Mouse (Mus musculus) heart, postnatal 14 days (tissue): Measurements from ENCODE around the gene Qk. TPM values are rescaled to one million over a fixed set of nuclear protein-coding genes. Genes with fewer than 3 reads are reported as not detected.

ENCODE experiments used
- DNase-seq, 2 experiments: peaks; one replicate each; pipeline ENCODE4 v3.0.0; 2021 to 2022
- intact Hi-C: fragments of 180-260 bp; cut with DNase I; formaldehyde crosslinking; loops from one replicate; pipeline ENCODE4 v1.15.1; 2025
- total RNA-seq, 2 experiments: library from RNA; stranded (reverse); gene quantifications; 2 replicates each; pipeline ENCODE4 v1.2.3; 2021

The Qk gene
- total RNA-seq, 2 experiments from 2014 or later = 417 to 428 TPM

GRCm38 (mm10) chr17:10328544-10329100, 9.0 kb upstream of the Qk start:
- intact Hi-C loops = loop anchor here (10.0 kb wide), 1 partner anchor 736 kb away; no protein-coding TSS in a partner anchor
- no peak for DNase-seq

GRCm38 (mm10) chr17:10327584-10328210, 8.0 kb upstream of the Qk start:
- intact Hi-C loops = loop anchor here (10.0 kb wide), 1 partner anchor 737 kb away; no protein-coding TSS in a partner anchor
- no peak for DNase-seq

GRCm38 (mm10) chr17:10326596-10327045, 7.0 kb upstream of the Qk start:
- DNase-seq = peak; percentile 73 to 84
- intact Hi-C loops = loop anchor here (10.0 kb wide), 1 partner anchor 738 kb away; no protein-coding TSS in a partner anchor

GRCm38 (mm10) chr17:10325921-10326320, 6.3 kb upstream of the Qk start:
- DNase-seq = no peak
- intact Hi-C loops = loop anchor here (10.0 kb wide), 1 partner anchor 739 kb away; no protein-coding TSS in a partner anchor

GRCm38 (mm10) chr17:10321754-10322153, 2.1 kb upstream of the Qk start:
- intact Hi-C loops = loop anchor here (2.0 to 10.0 kb wide), 4 partner anchors 51 to 743 kb away; no protein-coding TSS in a partner anchor
- no peak for DNase-seq

GRCm38 (mm10) chr17:10321092-10321491, 1.4 kb upstream of the Qk start:
- intact Hi-C loops = loop anchor here (2.0 to 10.0 kb wide), 4 partner anchors 51 to 744 kb away; no protein-coding TSS in a partner anchor
- no peak for DNase-seq

GRCm38 (mm10) chr17:10320456-10320790, 769 bp upstream of the Qk start:
- DNase-seq = no peak
- intact Hi-C loops = loop anchor here (2.0 to 10.0 kb wide), 4 partner anchors 52 to 744 kb away; no protein-coding TSS in a partner anchor

- intact Hi-C loops = loop anchor here (2.0 to 5.0 kb wide), 5 partner anchors 173 to 1152 kb away; no protein-coding TSS in a partner anchor
- DNase-seq = no peak
These were observed 296 bp downstream of the Qk start for GRCm38 (mm10) chr17:10319431-10319684.

GRCm38 (mm10) chr17:10318561-10319430, 858 bp downstream of the Qk start:
- peak; percentile 85 to 89 for DNase-seq
- intact Hi-C loops = loop anchor here (2.0 to 5.0 kb wide), 5 partner anchors 174 to 1151 kb away; no protein-coding TSS in a partner anchor

- intact Hi-C loops = loop anchor here (2.0 to 5.0 kb wide), 8 partner anchors 175 to 1151 kb away; no protein-coding TSS in a partner anchor
- DNase-seq = peak; percentile 65 to 73
These were observed 1.6 kb downstream of the Qk start for GRCm38 (mm10) chr17:10317981-10318551.

- intact Hi-C loops = loop anchor here (2.0 to 5.0 kb wide), 7 partner anchors 222 to 1150 kb away; no protein-coding TSS in a partner anchor
- peak; percentile 62 to 79 for DNase-seq
These were observed 2.5 kb downstream of the Qk start for GRCm38 (mm10) chr17:10317186-10317585.

- intact Hi-C loops = loop anchor here (2.0 to 5.0 kb wide), 7 partner anchors 222 to 1149 kb away; no protein-coding TSS in a partner anchor
- no peak for DNase-seq
These were observed 3.2 kb downstream of the Qk start for GRCm38 (mm10) chr17:10316446-10316845.

GRCm38 (mm10) chr17:10310046-10310445, 9.6 kb downstream of the Qk start:
- intact Hi-C loops = loop anchor here (5.0 kb wide), 1 partner anchor 83 kb away; no protein-coding TSS in a partner anchor

GRCm38 (mm10) chr17:10309135-10309623, 10.5 kb downstream of the Qk start:
- intact Hi-C loops = no loop called here
- DNase-seq = peak; percentile 51 to 52

More at GRCm38 (mm10) chr17:10310046-10310445, 9.6 kb downstream of the Qk start:
- DNase-seq = no peak

GRCm38 (mm10) chr17:10306424-10306823, 13.2 kb downstream of the Qk start:
- DNase-seq = no peak
- intact Hi-C loops = no loop called here

GRCm38 (mm10) chr17:10304001-10304400, 15.7 kb downstream of the Qk start:
- no peak for DNase-seq
- intact Hi-C loops = no loop called here

GRCm38 (mm10) chr17:10300968-10301795, 18.5 kb downstream of the Qk start:
- DNase-seq = no peak
- intact Hi-C loops = no loop called here

- DNase-seq = no peak
- intact Hi-C loops = no loop called here
These were observed 20.3 kb downstream of the Qk start for GRCm38 (mm10) chr17:10299396-10299795.

- intact Hi-C loops = loop anchor here (5.0 kb wide), 1 partner anchor 50 kb away; no protein-coding TSS in a partner anchor
- no peak for DNase-seq
These were observed 27.1 kb downstream of the Qk start for GRCm38 (mm10) chr17:10292520-10292919.
